Mouse (Mus musculus): ENCODE data around the gene Aldh1a2. TPM values are rescaled to one million over a fixed set of nuclear protein-coding genes. Genes with fewer than 3 reads are reported as not detected.

The Aldh1a2 gene
- polyA plus RNA-seq, 1 experiment from 2014 or later: 2.0 TPM

- Histone ChIP-seq H3K27ac (no peak overlapping the region), H3K4me3 (replicated peaks) (no peak overlapping the region), H3K9me3 (replicated peaks) (no peaks in the 10 kb centered on the region), H3K9ac (no peak overlapping the region), H3K36me3 (no peaks in the 10 kb centered on the region), H3K4me2 (no peak overlapping the region), H3K27me3 (no peaks in the 10 kb centered on the region), H3K4me1 (replicated peaks) (no peaks in the 10 kb centered on the region)
- DNase-seq (no peak), ATAC-seq (ENCODE audit: low read depth) (no peak)
- WGBS (ENCODE audit: insufficient replicate concordance): 58% methylated on average over 3 of the region's 3 CpGs
Observed at GRCm38 (mm10) chr9:71262711-71263110, 47.1 kb downstream of the Aldh1a2 start.

- ATAC-seq (ENCODE audit: low read depth) (no peak), DNase-seq (no peak)
- WGBS (ENCODE audit: insufficient replicate concordance): 47% methylated on average over 5 of the region's 5 CpGs
Observed at GRCm38 (mm10) chr9:71269711-71270110, 54.1 kb downstream of the Aldh1a2 start.

GRCm38 (mm10) chr9:71270205-71270604, 54.6 kb downstream of the Aldh1a2 start:
- no peaks in the 10 kb centered on the region for H3K4me1 ChIP-seq (replicated peaks)
- no peak overlapping the region for H3K4me2 ChIP-seq
- H3K9ac ChIP-seq: no peak overlapping the region
- H3K27ac ChIP-seq: no peak overlapping the region
- no peaks in the 10 kb centered on the region for H3K36me3 ChIP-seq
- 61% methylated on average over 3 of the region's 3 CpGs for WGBS (ENCODE audit: insufficient replicate concordance)
- H3K9me3 ChIP-seq (replicated peaks): no peaks in the 10 kb centered on the region
- DNase-seq: no peak
- ATAC-seq (ENCODE audit: low read depth): no peak
- no peaks in the 10 kb centered on the region for H3K27me3 ChIP-seq
- no peak overlapping the region for H3K4me3 ChIP-seq (replicated peaks)

More at GRCm38 (mm10) chr9:71269711-71270110, 54.1 kb downstream of the Aldh1a2 start:
- Histone ChIP-seq H3K27ac (no peak overlapping the region), H3K36me3 (no peaks in the 10 kb centered on the region), H3K4me3 (replicated peaks) (no peak overlapping the region), H3K4me2 (no peak overlapping the region), H3K9me3 (replicated peaks) (no peaks in the 10 kb centered on the region), H3K27me3 (no peaks in the 10 kb centered on the region), H3K9ac (no peak overlapping the region), H3K4me1 (replicated peaks) (no peaks in the 10 kb centered on the region)

- Histone ChIP-seq H3K36me3 (no peaks in the 10 kb centered on the region), H3K4me2 (no peak overlapping the region), H3K27me3 (no peaks in the 10 kb centered on the region), H3K9me3 (replicated peaks) (no peaks in the 10 kb centered on the region), H3K4me1 (replicated peaks) (no peaks in the 10 kb centered on the region), H3K9ac (no peak overlapping the region), H3K4me3 (replicated peaks) (no peak overlapping the region), H3K27ac (no peak overlapping the region)
- DNase-seq: no peak
- WGBS (ENCODE audit: insufficient replicate concordance): 63% methylated on average over 14 of the region's 14 CpGs
- ATAC-seq (ENCODE audit: low read depth): no peak
Observed at GRCm38 (mm10) chr9:71276149-71276721, 60.6 kb downstream of the Aldh1a2 start.

GRCm38 (mm10) chr9:71278741-71279140, 63.2 kb downstream of the Aldh1a2 start:
- H3K4me1 ChIP-seq (replicated peaks): no peaks in the 10 kb centered on the region
- no peaks in the 10 kb centered on the region for H3K27me3 ChIP-seq
- no peaks in the 10 kb centered on the region for H3K9me3 ChIP-seq (replicated peaks)
- no peak overlapping the region for H3K27ac ChIP-seq
- H3K9ac ChIP-seq: no peak overlapping the region
- H3K36me3 ChIP-seq: no peaks in the 10 kb centered on the region
- DNase-seq (no peak), ATAC-seq (ENCODE audit: low read depth) (no peak)
- no peak overlapping the region for H3K4me2 ChIP-seq
- 62% methylated on average over 4 of the region's 4 CpGs for WGBS (ENCODE audit: insufficient replicate concordance)
- no peak overlapping the region for H3K4me3 ChIP-seq (replicated peaks)

GRCm38 (mm10) chr9:71283156-71283555, 67.6 kb downstream of the Aldh1a2 start:
- H3K4me1 ChIP-seq (replicated peaks): no peaks in the 10 kb centered on the region
- H3K4me2 ChIP-seq: no peak overlapping the region
- H3K36me3 ChIP-seq: no peaks in the 10 kb centered on the region
- no peak overlapping the region for H3K27ac ChIP-seq
- H3K27me3 ChIP-seq: no peaks in the 10 kb centered on the region
- no peaks in the 10 kb centered on the region for H3K9me3 ChIP-seq (replicated peaks)
- no peak overlapping the region for H3K4me3 ChIP-seq (replicated peaks)
- no peak for DNase-seq
- ATAC-seq (ENCODE audit: low read depth): no peak
- WGBS (ENCODE audit: insufficient replicate concordance): 57% methylated on average over 7 of the region's 7 CpGs
- H3K9ac ChIP-seq: no peak overlapping the region

GRCm38 (mm10) chr9:71285231-71285630, 69.6 kb downstream of the Aldh1a2 start:
- WGBS (ENCODE audit: insufficient replicate concordance): 74% methylated on average over 3 of the region's 3 CpGs
- H3K9me3 ChIP-seq (replicated peaks): no peaks in the 10 kb centered on the region
- no peak overlapping the region for H3K4me3 ChIP-seq (replicated peaks)
- H3K36me3 ChIP-seq: no peaks in the 10 kb centered on the region
- H3K4me1 ChIP-seq (replicated peaks): no peaks in the 10 kb centered on the region
- no peak for DNase-seq
- no peak overlapping the region for H3K4me2 ChIP-seq
- no peak overlapping the region for H3K27ac ChIP-seq
- H3K27me3 ChIP-seq: no peaks in the 10 kb centered on the region
- ATAC-seq (ENCODE audit: low read depth): no peak
- no peak overlapping the region for H3K9ac ChIP-seq

- no peaks in the 10 kb centered on the region for H3K27me3 ChIP-seq
- no peaks in the 10 kb centered on the region for H3K9me3 ChIP-seq (replicated peaks)
- no peak overlapping the region for H3K27ac ChIP-seq
- ATAC-seq (ENCODE audit: low read depth) (no peak), DNase-seq (no peak)
- H3K36me3 ChIP-seq: no peaks in the 10 kb centered on the region
- H3K4me2 ChIP-seq: no peak overlapping the region
- no peaks in the 10 kb centered on the region for H3K4me1 ChIP-seq (replicated peaks)
- H3K4me3 ChIP-seq (replicated peaks): no peak overlapping the region
- H3K9ac ChIP-seq: no peak overlapping the region
- WGBS (ENCODE audit: insufficient replicate concordance): 70% methylated on average over 9 of the region's 9 CpGs
Observed at GRCm38 (mm10) chr9:71286420-71286819, 70.8 kb downstream of the Aldh1a2 start.

- H3K27ac ChIP-seq: no peak overlapping the region
- no peaks in the 10 kb centered on the region for H3K27me3 ChIP-seq
- no peaks in the 10 kb centered on the region for H3K9me3 ChIP-seq (replicated peaks)
- H3K4me2 ChIP-seq: no peak overlapping the region
- ATAC-seq (ENCODE audit: low read depth) (no peak), DNase-seq (no peak)
- no peak overlapping the region for H3K4me3 ChIP-seq (replicated peaks)
- WGBS (ENCODE audit: insufficient replicate concordance): 47% methylated on average over 6 of the region's 6 CpGs
- no peaks in the 10 kb centered on the region for H3K4me1 ChIP-seq (replicated peaks)
- no peak overlapping the region for H3K9ac ChIP-seq
- no peaks in the 10 kb centered on the region for H3K36me3 ChIP-seq
Observed at GRCm38 (mm10) chr9:71288738-71289137, 73.1 kb downstream of the Aldh1a2 start.

- 62% methylated on average over 3 of the region's 3 CpGs for WGBS (ENCODE audit: insufficient replicate concordance)
- Histone ChIP-seq H3K4me2 (no peak overlapping the region), H3K9ac (no peak overlapping the region), H3K9me3 (replicated peaks) (no peaks in the 10 kb centered on the region), H3K36me3 (no peaks in the 10 kb centered on the region), H3K27ac (no peak overlapping the region), H3K27me3 (no peaks in the 10 kb centered on the region), H3K4me3 (replicated peaks) (no peak overlapping the region), H3K4me1 (replicated peaks) (no peaks in the 10 kb centered on the region)
- ATAC-seq (ENCODE audit: low read depth) (no peak), DNase-seq (no peak)
Observed at GRCm38 (mm10) chr9:71289810-71290209, 74.2 kb downstream of the Aldh1a2 start.

GRCm38 (mm10) chr9:71290730-71291129, 75.1 kb downstream of the Aldh1a2 start:
- Histone ChIP-seq H3K9me3 (replicated peaks) (no peaks in the 10 kb centered on the region), H3K4me1 (replicated peaks) (no peaks in the 10 kb centered on the region), H3K9ac (no peak overlapping the region), H3K27ac (no peak overlapping the region), H3K4me3 (replicated peaks) (no peak overlapping the region), H3K36me3 (no peaks in the 10 kb centered on the region), H3K4me2 (no peak overlapping the region), H3K27me3 (no peaks in the 10 kb centered on the region)
- ATAC-seq (ENCODE audit: low read depth) (no peak), DNase-seq (no peak)
- WGBS (ENCODE audit: insufficient replicate concordance): 63% methylated on average over 1 of the region's 1 CpGs

GRCm38 (mm10) chr9:71295501-71295900, 79.9 kb downstream of the Aldh1a2 start:
- 57% methylated on average over 8 of the region's 8 CpGs for WGBS (ENCODE audit: insufficient replicate concordance)
- Histone ChIP-seq H3K9ac (no peak overlapping the region), H3K4me3 (replicated peaks) (no peak overlapping the region), H3K36me3 (no peaks in the 10 kb centered on the region), H3K4me1 (replicated peaks) (no peaks in the 10 kb centered on the region), H3K9me3 (replicated peaks) (no peaks in the 10 kb centered on the region), H3K4me2 (no peak overlapping the region), H3K27ac (no peak overlapping the region), H3K27me3 (no peaks in the 10 kb centered on the region)
- ATAC-seq (ENCODE audit: low read depth) (no peak), DNase-seq (no peak)

Data from liver, embryonic 13.5 days (tissue).